Mouse (Mus musculus) layer of hippocampus, adult 9-11 months (tissue): ENCODE data around the gene Klhl32.
"Not testable (repeated sequence)": the region's sequence is repeated elsewhere in the genome, so short reads cannot be mapped to it uniquely, and the experiment has no call there.

Source experiments
- DNase-seq: peaks from one replicate; pipeline ENCODE4 v3.0.0; 2022

Gene Klhl32

GRCm38 (mm10) chr4:24793726-24794345, 57.1 kb downstream of the Klhl32 start:
- no peak for DNase-seq

GRCm38 (mm10) chr4:24792416-24792981, 58.4 kb downstream of the Klhl32 start:
- no peak for DNase-seq

- DNase-seq: no peak
Measured at GRCm38 (mm10) chr4:24789331-24789730, 61.6 kb downstream of the Klhl32 start.

GRCm38 (mm10) chr4:24785757-24786532, 65.0 kb downstream of the Klhl32 start:
- DNase-seq: no peak

- DNase-seq: no peak
Measured at GRCm38 (mm10) chr4:24765919-24766318, 85.0 kb downstream of the Klhl32 start.

- no peak for DNase-seq
Measured at GRCm38 (mm10) chr4:24765469-24765868, 85.5 kb downstream of the Klhl32 start.

- peak; percentile 51 for DNase-seq
Measured at GRCm38 (mm10) chr4:24764558-24764957, 86.4 kb downstream of the Klhl32 start.

- DNase-seq: no peak
Measured at GRCm38 (mm10) chr4:24763451-24763850, 87.5 kb downstream of the Klhl32 start.

- peak; percentile 75 for DNase-seq
Measured at GRCm38 (mm10) chr4:24758954-24759353, 92.0 kb downstream of the Klhl32 start.

GRCm38 (mm10) chr4:24752517-24753208, 98.3 kb downstream of the Klhl32 start:
- DNase-seq: peak; percentile 22

GRCm38 (mm10) chr4:24737080-24737479, 113.8 kb downstream of the Klhl32 start:
- peak; percentile 40 for DNase-seq

GRCm38 (mm10) chr4:24720834-24721233, 130.1 kb downstream of the Klhl32 start:
- peak; percentile 18 for DNase-seq

- DNase-seq: no peak
Measured at GRCm38 (mm10) chr4:24715559-24715958, 135.4 kb downstream of the Klhl32 start.

GRCm38 (mm10) chr4:24714367-24714766, 136.6 kb downstream of the Klhl32 start:
- DNase-seq: no peak

GRCm38 (mm10) chr4:24698528-24699117, 152.3 kb downstream of the Klhl32 start:
- DNase-seq: no peak

- DNase-seq: no peak
Measured at GRCm38 (mm10) chr4:24680080-24680479, 170.8 kb downstream of the Klhl32 start.

GRCm38 (mm10) chr4:24670007-24670406, 180.9 kb downstream of the Klhl32 start:
- DNase-seq: no peak

GRCm38 (mm10) chr4:24659218-24659617, 191.7 kb downstream of the Klhl32 start:
- peak; percentile 21 for DNase-seq

- DNase-seq: not testable (repeated sequence)
Measured at GRCm38 (mm10) chr4:24644735-24645134, 206.2 kb downstream of the Klhl32 start.

- no peak for DNase-seq
Measured at GRCm38 (mm10) chr4:24642306-24642705, 208.6 kb downstream of the Klhl32 start.

- no peak for DNase-seq
Measured at GRCm38 (mm10) chr4:24631177-24631911, 219.6 kb downstream of the Klhl32 start.

GRCm38 (mm10) chr4:24630430-24630829, 220.5 kb downstream of the Klhl32 start:
- DNase-seq: no peak
